ENCODE assay signal across 12 mouse cellular contexts in genomic region chr3:52188303-52188702, GRCm38 (mm10).
"Had no signal": no experiment of that assay in that cellular context is flagged by ENCODE, and none has a peak within 500 bp of the region (broad histone marks: within the 10 kb centered on the region; RNA-seq: fewer than 3 reads in every experiment).

No protein-coding gene starts in this region.

- ATAC-seq: intestine, postnatal 0 days; lung, postnatal 0 days had no signal

- H3K4me2 ChIP-seq: liver, embryonic 13.5 days; lung, embryonic 14.5 days had no signal

- H3K4me3 ChIP-seq: layer of hippocampus, adult 2 months; liver, embryonic 13.5 days had no signal

- H3K36me3 ChIP-seq: liver, embryonic 13.5 days had no signal

- H3K9me3 ChIP-seq: liver, embryonic 13.5 days had no signal

- H3K9ac ChIP-seq: liver, embryonic 13.5 days; lung, embryonic 14.5 days had no signal

- DNase-seq: kidney, adult 2 months; kidney, postnatal 25 days; layer of hippocampus, adult 9-11 months; liver, embryonic 13.5 days; lung, embryonic 14.5 days; midbrain, embryonic 14.5 days; thymus, postnatal 25 days had no signal

- H3K4me1 ChIP-seq: liver, embryonic 13.5 days had no signal

- H3K27ac ChIP-seq: kidney, postnatal 0 days; layer of hippocampus, adult 2 months; liver, embryonic 13.5 days; macrophage had no signal

- H3K27me3 ChIP-seq: liver, embryonic 13.5 days had no signal
